Mouse (Mus musculus): Measurements from ENCODE around the gene Glod4. TPM values are rescaled to one million over a fixed set of nuclear protein-coding genes. Genes with fewer than 3 reads are reported as not detected.

Gene Glod4
- polyA plus RNA-seq, 1 experiment from 2014 or later: 72.5 TPM

DNA sequence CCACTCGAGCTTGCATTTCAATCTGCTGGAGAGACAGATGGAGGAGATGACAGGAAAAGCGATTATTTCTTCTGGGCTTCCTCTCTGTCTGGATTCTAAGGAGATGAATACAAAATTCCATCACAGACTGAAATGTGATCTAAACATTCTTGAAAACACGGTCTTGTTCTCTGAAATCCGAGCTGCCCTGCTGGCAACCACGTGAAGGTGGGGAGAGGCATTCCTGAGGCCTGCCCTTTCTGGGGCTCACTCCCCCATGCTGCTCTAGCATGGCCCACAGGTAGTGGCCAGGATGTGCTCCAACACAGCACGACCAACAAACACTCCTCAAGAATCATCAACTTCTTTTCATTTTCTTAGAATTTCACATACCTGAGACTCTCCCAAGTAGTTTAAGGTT, 83.3 kb downstream of the Glod4 start:
- Histone ChIP-seq H3K36me3 (peaks cover 22% of the 10 kb centered on the region), H3K4me3 (replicated peaks) (no peak overlapping the region), H3K9me3 (replicated peaks) (no peaks in the 10 kb centered on the region), H3K27ac (no peak overlapping the region), H3K27me3 (no peaks in the 10 kb centered on the region), H3K9ac (no peak overlapping the region), H3K4me1 (replicated peaks) (no peaks in the 10 kb centered on the region), H3K4me2 (no peak overlapping the region)
- no peak for ATAC-seq (ENCODE audit: low read depth)
- DNase-seq: no peak
- WGBS (ENCODE audit: insufficient replicate concordance): 57% methylated on average over 6 of the region's 6 CpGs

GRCm38 (mm10) chr11:76158375-76158774, 85.2 kb downstream of the Glod4 start:
- ATAC-seq (ENCODE audit: low read depth): no peak
- no peak overlapping the region for H3K4me3 ChIP-seq (replicated peaks)
- no peak overlapping the region for H3K27ac ChIP-seq
- H3K9me3 ChIP-seq (replicated peaks): no peaks in the 10 kb centered on the region
- no peak for DNase-seq
- H3K36me3 ChIP-seq: peaks cover 17% of the 10 kb centered on the region
- no peak overlapping the region for H3K4me2 ChIP-seq
- WGBS (ENCODE audit: insufficient replicate concordance): 82% methylated on average over 2 of the region's 2 CpGs
- no peaks in the 10 kb centered on the region for H3K27me3 ChIP-seq
- no peak overlapping the region for H3K9ac ChIP-seq
- H3K4me1 ChIP-seq (replicated peaks): peaks cover 10% of the 10 kb centered on the region; the same call in 1 of the 2 replicates

DNA sequence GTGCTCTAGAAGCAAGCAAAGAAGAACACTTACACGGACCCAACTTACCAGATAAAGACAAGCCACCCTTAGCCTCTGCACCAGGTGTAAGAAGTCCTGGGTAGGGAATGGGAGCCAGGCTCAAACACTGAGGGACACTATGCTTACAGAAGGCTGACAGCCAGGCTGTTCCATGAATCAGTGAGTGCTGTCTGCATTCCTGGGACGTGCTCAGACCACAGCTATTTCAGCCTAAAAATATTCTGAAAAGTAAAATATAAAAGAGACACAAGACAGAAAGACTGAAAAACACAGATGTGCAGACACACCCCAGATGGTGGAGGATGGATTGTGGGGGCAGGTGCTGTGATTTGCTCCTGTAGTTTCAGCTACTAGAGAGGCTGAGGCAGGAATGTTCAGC, 88.7 kb downstream of the Glod4 start:
- H3K9ac ChIP-seq: no peak overlapping the region
- H3K27ac ChIP-seq: no peak overlapping the region
- H3K4me3 ChIP-seq (replicated peaks): no peak overlapping the region
- DNase-seq: no peak
- WGBS (ENCODE audit: insufficient replicate concordance): 81% methylated on average over 2 of the region's 2 CpGs
- H3K4me2 ChIP-seq: no peak overlapping the region
- no peaks in the 10 kb centered on the region for H3K27me3 ChIP-seq
- no peak for ATAC-seq (ENCODE audit: low read depth)
- peaks cover 14% of the 10 kb centered on the region for H3K36me3 ChIP-seq
- peaks cover 10% of the 10 kb centered on the region; the same call in 1 of the 2 replicates for H3K4me1 ChIP-seq (replicated peaks)
- no peaks in the 10 kb centered on the region for H3K9me3 ChIP-seq (replicated peaks)

DNA sequence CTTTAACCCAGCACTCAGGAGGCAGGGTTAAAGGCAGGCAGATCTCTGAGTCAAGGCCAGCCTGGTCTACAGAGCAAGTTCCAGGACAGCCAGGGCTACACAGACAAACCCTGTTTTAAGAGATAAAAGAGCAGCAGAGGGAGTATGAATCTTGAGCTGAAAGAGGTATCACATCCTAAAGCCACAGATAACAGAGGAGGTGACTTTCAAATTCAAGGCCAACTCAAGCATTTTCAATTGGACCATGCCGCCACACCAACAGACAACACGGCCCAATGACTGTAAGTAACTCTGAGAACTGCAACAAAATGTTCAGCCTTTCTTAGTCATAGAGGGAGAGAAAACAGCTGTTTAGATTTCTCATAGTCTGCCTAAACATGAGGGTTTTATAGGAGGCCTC, 89.3 kb downstream of the Glod4 start:
- Histone ChIP-seq H3K4me2 (no peak overlapping the region), H3K36me3 (peaks cover 14% of the 10 kb centered on the region; the same call in 1 of the 2 replicates), H3K4me1 (replicated peaks) (peaks cover 10% of the 10 kb centered on the region; the same call in 1 of the 2 replicates), H3K4me3 (replicated peaks) (no peak overlapping the region), H3K27me3 (no peaks in the 10 kb centered on the region), H3K27ac (no peak overlapping the region), H3K9ac (no peak overlapping the region), H3K9me3 (replicated peaks) (no peaks in the 10 kb centered on the region)
- no peak for DNase-seq
- 69% methylated on average over 2 of the region's 2 CpGs for WGBS (ENCODE audit: insufficient replicate concordance)
- ATAC-seq (ENCODE audit: low read depth): no peak

GRCm38 (mm10) chr11:76153236-76153951, 90.1 kb downstream of the Glod4 start:
- no peak overlapping the region for H3K4me2 ChIP-seq
- peaks cover 10% of the 10 kb centered on the region; the same call in 1 of the 2 replicates for H3K4me1 ChIP-seq (replicated peaks)
- no peak for ATAC-seq (ENCODE audit: low read depth)
- H3K36me3 ChIP-seq: peaks cover 7% of the 10 kb centered on the region; the same call in 1 of the 2 replicates
- H3K9me3 ChIP-seq (replicated peaks): no peaks in the 10 kb centered on the region
- no peaks in the 10 kb centered on the region for H3K27me3 ChIP-seq
- H3K27ac ChIP-seq: no peak overlapping the region
- H3K4me3 ChIP-seq (replicated peaks): no peak overlapping the region
- H3K9ac ChIP-seq: no peak overlapping the region
- no peak for DNase-seq
- WGBS (ENCODE audit: insufficient replicate concordance): 58% methylated on average over 5 of the region's 5 CpGs

DNA sequence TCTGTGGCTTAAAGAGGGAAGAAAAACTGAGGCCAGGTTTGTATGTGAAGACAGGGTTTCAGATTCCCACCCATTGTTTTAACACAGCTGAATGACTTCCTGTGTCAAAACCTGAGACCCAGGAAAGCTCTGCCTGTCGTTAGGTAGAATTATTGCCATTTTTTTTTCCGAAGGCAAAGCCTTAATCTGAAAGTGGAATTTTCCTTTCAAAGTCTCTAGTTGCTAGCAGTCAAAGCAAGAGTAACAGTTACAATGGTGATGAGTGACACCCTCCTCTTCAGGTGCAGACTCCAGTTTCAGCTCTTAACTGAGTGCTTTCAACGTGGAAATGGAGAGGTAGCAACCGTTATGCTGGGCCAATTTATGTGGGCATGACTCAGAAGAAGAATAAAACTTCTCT, 92.5 kb downstream of the Glod4 start:
- DNase-seq (no peak), ATAC-seq (ENCODE audit: low read depth) (no peak)
- H3K4me1 ChIP-seq (replicated peaks): peaks cover 10% of the 10 kb centered on the region; the same call in 1 of the 2 replicates
- no peaks in the 10 kb centered on the region for H3K27me3 ChIP-seq
- H3K4me3 ChIP-seq (replicated peaks): no peak overlapping the region
- H3K4me2 ChIP-seq: no peak overlapping the region
- no peaks in the 10 kb centered on the region for H3K9me3 ChIP-seq (replicated peaks)
- no peaks in the 10 kb centered on the region for H3K36me3 ChIP-seq
- WGBS (ENCODE audit: insufficient replicate concordance): 51% methylated on average over 4 of the region's 4 CpGs
- H3K9ac ChIP-seq: no peak overlapping the region
- H3K27ac ChIP-seq: no peak overlapping the region

DNA sequence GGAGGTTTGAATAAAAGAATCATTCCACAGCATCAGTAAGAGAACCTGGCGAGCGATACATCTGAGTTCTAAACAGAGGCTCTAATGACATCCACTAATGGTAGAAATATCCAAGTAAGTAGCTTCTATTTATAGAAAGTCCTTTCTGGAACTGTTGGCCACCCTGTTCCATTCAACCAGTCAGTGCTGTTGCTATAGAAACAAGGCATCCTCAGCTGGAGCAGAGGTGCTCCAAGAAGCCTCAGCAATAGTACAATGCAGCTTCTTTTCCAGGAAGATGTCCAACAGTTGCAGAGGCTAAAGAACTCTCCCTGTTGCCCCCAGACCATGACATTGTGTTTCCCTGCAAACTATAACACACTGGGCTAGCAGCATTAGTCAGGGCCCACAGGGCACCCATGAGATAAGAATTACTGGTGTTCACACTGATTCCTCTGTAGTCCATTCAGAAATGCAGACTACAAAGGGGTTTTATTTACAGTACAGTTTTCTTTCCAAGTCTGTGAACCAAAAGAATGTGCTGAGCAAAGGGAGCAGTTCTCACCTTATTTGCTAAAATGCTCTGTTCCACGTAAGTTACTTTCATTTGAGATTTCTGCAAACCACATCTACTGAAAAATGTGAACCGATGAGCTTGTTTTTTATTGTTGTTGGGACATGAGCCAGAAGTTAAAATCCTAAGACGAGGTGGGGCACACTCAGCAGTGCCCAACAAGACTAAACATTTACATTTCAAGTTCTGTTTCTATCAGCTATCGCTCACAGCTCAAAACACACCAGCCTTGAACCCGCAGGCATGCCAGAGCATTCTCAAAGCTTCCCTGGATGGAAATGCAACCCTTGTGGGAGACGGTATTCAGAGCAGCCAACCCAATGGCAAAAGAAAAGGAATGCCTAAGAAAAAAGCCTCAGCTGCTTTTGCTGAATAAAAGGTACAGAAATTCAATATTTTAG, 95.2 kb downstream of the Glod4 start:
- no peak for DNase-seq
- WGBS (ENCODE audit: insufficient replicate concordance): 79% methylated on average over 8 of the region's 8 CpGs
- no peak overlapping the region for H3K4me3 ChIP-seq (replicated peaks)

DNA sequence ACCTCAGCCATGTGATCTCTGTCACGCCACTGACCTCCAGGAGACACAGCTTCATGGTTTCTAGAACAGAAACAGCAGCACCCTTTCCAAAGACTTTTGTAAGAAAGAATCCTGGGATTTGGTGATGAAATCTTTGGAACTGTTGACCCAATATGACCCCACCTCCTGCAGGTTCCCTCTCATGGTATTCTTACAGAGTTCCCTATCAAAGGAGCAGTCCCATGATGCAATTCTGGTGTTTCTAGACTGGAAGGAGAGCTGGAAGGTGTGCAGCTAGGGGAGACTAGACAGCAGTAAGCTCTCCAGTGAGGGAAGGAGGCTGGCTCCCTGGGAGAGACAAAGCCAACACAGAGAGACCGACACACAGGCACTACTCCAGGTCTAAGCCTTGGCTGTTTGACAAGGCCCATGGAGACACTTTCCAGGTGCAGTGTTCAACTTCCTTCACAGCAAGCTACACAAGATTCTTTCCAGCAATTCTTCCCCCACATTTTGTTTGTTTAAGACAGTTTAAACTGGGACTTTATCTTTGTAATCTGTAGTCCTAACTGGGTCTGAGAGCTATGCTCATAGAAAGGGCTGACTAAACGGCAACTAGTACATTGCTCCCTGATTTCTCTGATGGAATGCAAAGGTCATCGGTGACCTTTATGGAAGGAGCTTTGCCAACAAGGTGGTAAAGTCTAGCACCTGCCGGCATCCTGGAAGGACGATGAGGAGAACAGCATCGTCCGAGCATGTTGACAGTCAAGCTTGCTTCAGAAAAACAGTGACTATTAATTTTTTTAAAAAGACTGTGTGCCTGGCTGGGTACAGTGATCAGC, 97.1 kb downstream of the Glod4 start:
- no peaks in the 10 kb centered on the region for H3K9me3 ChIP-seq (replicated peaks)
- no peaks in the 10 kb centered on the region for H3K36me3 ChIP-seq
- H3K4me2 ChIP-seq: no peak overlapping the region
- no peak overlapping the region for H3K27ac ChIP-seq
- no peaks in the 10 kb centered on the region for H3K27me3 ChIP-seq
- WGBS (ENCODE audit: insufficient replicate concordance): 83% methylated on average over 8 of the region's 8 CpGs
- H3K4me3 ChIP-seq (replicated peaks): no peak overlapping the region
- H3K4me1 ChIP-seq (replicated peaks): no peaks in the 10 kb centered on the region; the same call in 1 of the 2 replicates
- DNase-seq: no peak
- ATAC-seq (ENCODE audit: low read depth): no peak
- no peak overlapping the region for H3K9ac ChIP-seq

More for the DNA sequence above, 95.2 kb downstream of the Glod4 start:
- ATAC-seq (ENCODE audit: low read depth): no peak
- no peak overlapping the region for H3K9ac ChIP-seq
- no peaks in the 10 kb centered on the region for H3K27me3 ChIP-seq
- H3K9me3 ChIP-seq (replicated peaks): no peaks in the 10 kb centered on the region
- H3K4me2 ChIP-seq: no peak overlapping the region
- H3K4me1 ChIP-seq (replicated peaks): no peaks in the 10 kb centered on the region; the same call in 1 of the 2 replicates
- H3K27ac ChIP-seq: no peak overlapping the region
- H3K36me3 ChIP-seq: no peaks in the 10 kb centered on the region

- no peaks in the 10 kb centered on the region for H3K27me3 ChIP-seq
- H3K9me3 ChIP-seq (replicated peaks): no peaks in the 10 kb centered on the region
- no peak overlapping the region for H3K4me3 ChIP-seq (replicated peaks)
- DNase-seq (no peak), ATAC-seq (ENCODE audit: low read depth) (no peak)
- H3K36me3 ChIP-seq: no peaks in the 10 kb centered on the region
- no peak overlapping the region for H3K4me2 ChIP-seq
- no peak overlapping the region for H3K27ac ChIP-seq
- no peak overlapping the region for H3K9ac ChIP-seq
- H3K4me1 ChIP-seq (replicated peaks): no peaks in the 10 kb centered on the region; the same call in 1 of the 2 replicates
- 95% methylated on average over 1 of the region's 1 CpGs for WGBS (ENCODE audit: insufficient replicate concordance)
Observed at GRCm38 (mm10) chr11:76145169-76145568, 98.4 kb downstream of the Glod4 start.

GRCm38 (mm10) chr11:76144386-76144785, 99.1 kb downstream of the Glod4 start:
- ATAC-seq (ENCODE audit: low read depth) (no peak), DNase-seq (no peak)
- WGBS (ENCODE audit: insufficient replicate concordance): 82% methylated on average over 8 of the region's 8 CpGs
- H3K9ac ChIP-seq: no peak overlapping the region
- no peaks in the 10 kb centered on the region for H3K27me3 ChIP-seq
- H3K9me3 ChIP-seq (replicated peaks): no peaks in the 10 kb centered on the region
- H3K27ac ChIP-seq: no peak overlapping the region
- no peaks in the 10 kb centered on the region for H3K36me3 ChIP-seq
- no peak overlapping the region for H3K4me3 ChIP-seq (replicated peaks)
- no peaks in the 10 kb centered on the region; the same call in 1 of the 2 replicates for H3K4me1 ChIP-seq (replicated peaks)
- no peak overlapping the region for H3K4me2 ChIP-seq

DNA sequence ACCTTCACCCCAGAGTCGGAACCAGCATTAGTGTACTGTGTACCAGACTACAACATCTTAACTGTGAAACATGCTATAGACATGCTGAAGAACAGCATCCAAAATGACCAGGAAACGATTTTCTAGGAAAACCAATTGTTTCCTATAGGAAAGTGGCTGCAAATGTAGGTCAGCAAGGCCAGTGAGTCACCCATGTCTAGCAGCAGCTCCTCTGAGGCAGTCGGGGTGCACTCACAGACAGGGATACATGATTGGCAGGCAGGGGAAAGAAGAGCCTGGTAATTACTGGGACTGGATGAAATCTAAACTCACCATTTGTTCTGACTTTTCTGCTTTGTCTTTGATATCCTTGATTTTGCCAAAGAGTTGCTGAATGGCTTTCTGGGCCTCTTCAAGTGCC, 105.5 kb downstream of the Glod4 start:
- H3K4me3 ChIP-seq (replicated peaks): no peak overlapping the region
- no peak overlapping the region for H3K27ac ChIP-seq
- H3K4me2 ChIP-seq: no peak overlapping the region
- DNase-seq: no peak
- ATAC-seq (ENCODE audit: low read depth): no peak
- peaks cover 28% of the 10 kb centered on the region for H3K36me3 ChIP-seq
- H3K9me3 ChIP-seq (replicated peaks): no peaks in the 10 kb centered on the region
- no peaks in the 10 kb centered on the region for H3K4me1 ChIP-seq (replicated peaks)
- no peak overlapping the region for H3K9ac ChIP-seq
- WGBS (ENCODE audit: insufficient replicate concordance): 51% methylated on average over 3 of the region's 3 CpGs
- H3K27me3 ChIP-seq: no peaks in the 10 kb centered on the region
